Mouse (Mus musculus) spleen, embryonic (tissue): ENCODE results near the gene Ager.

Source experiments
- CTCF ChIA-PET: fragments of 350-600 bp; sonication (Branson Sonifier 250); formaldehyde crosslinking; loops from one replicate; lab custom pipeline; 2022; lab: Charles Lee

Ager gene

GRCm38 (mm10) chr17:34597566-34598095, at the start of gene Ager:
Gene Ager (plus strand): TSS chr17:34597862.
- CTCF ChIA-PET: interaction anchor here (0.7 kb wide), 2 partner anchors 389 to 823 kb away, joined by 4 to 8 read pairs; no protein-coding TSS in a partner anchor

GRCm38 (mm10) chr17:34549156-34549555, 48.5 kb upstream of the Ager start:
- CTCF ChIA-PET: interaction anchor here (0.6 kb wide), 1 partner anchor 709 kb away, joined by 4 read pairs; no protein-coding TSS in a partner anchor

- CTCF ChIA-PET: no interaction called here
These were observed 47.8 kb upstream of the Ager start for GRCm38 (mm10) chr17:34549843-34550242.

- CTCF ChIA-PET: no interaction called here
These were observed 42.2 kb upstream of the Ager start for GRCm38 (mm10) chr17:34555483-34555882.

GRCm38 (mm10) chr17:34556406-34556805, 41.3 kb upstream of the Ager start:
- CTCF ChIA-PET: interaction anchor here (0.8 kb wide), 1 partner anchor 8 kb away, joined by 4 read pairs; the partner anchor contains the start of gene Notch4

- CTCF ChIA-PET: no interaction called here
These were observed 40.3 kb upstream of the Ager start for GRCm38 (mm10) chr17:34557411-34557810.

- CTCF ChIA-PET: interaction anchor here (0.6 kb wide), 1 partner anchor 320 kb away, joined by 3 read pairs; no protein-coding TSS in a partner anchor
These were observed 38.5 kb upstream of the Ager start for GRCm38 (mm10) chr17:34559116-34559515.

- CTCF ChIA-PET: no interaction called here
These were observed 37.8 kb upstream of the Ager start for GRCm38 (mm10) chr17:34559895-34560294.

- CTCF ChIA-PET: interaction anchor here (0.6 kb wide), 2 partner anchors 71 to 319 kb away, joined by 3 to 8 read pairs; partner anchors contain the start of gene Zbtb12
These were observed 37.2 kb upstream of the Ager start for GRCm38 (mm10) chr17:34560438-34560837.

- CTCF ChIA-PET: interaction anchor here (0.6 kb wide), 1 partner anchor 318 kb away, joined by 8 read pairs; the partner anchor contains the start of gene Zbtb12
These were observed 36.5 kb upstream of the Ager start for GRCm38 (mm10) chr17:34561200-34561599.

GRCm38 (mm10) chr17:34562595-34562994, 35.1 kb upstream of the Ager start:
- CTCF ChIA-PET: interaction anchor here (0.6 kb wide), 1 partner anchor 528 kb away, joined by 4 read pairs; no protein-coding TSS in a partner anchor

- CTCF ChIA-PET: no interaction called here
These were observed 34.3 kb upstream of the Ager start for GRCm38 (mm10) chr17:34563354-34563753.

- CTCF ChIA-PET: interaction anchor here (1.1 kb wide), 1 partner anchor 8 kb away, joined by 4 read pairs; no protein-coding TSS in a partner anchor
These were observed 33.6 kb upstream of the Ager start, which contains the start of gene Notch4 for GRCm38 (mm10) chr17:34564003-34564421. Gene Notch4 (plus strand): TSS chr17:34564268.

GRCm38 (mm10) chr17:34564796-34565195, 32.9 kb upstream of the Ager start:
- CTCF ChIA-PET: interaction anchor here (1.1 kb wide), 1 partner anchor 9 kb away, joined by 4 read pairs; no protein-coding TSS in a partner anchor

GRCm38 (mm10) chr17:34567311-34567710, 30.4 kb upstream of the Ager start:
- CTCF ChIA-PET: no interaction called here

- CTCF ChIA-PET: no interaction called here
These were observed 29.2 kb upstream of the Ager start for GRCm38 (mm10) chr17:34568421-34568820.

- CTCF ChIA-PET: no interaction called here
These were observed 27.7 kb upstream of the Ager start for GRCm38 (mm10) chr17:34569919-34570318.

GRCm38 (mm10) chr17:34571875-34572274, 25.8 kb upstream of the Ager start:
- CTCF ChIA-PET: interaction anchor here (1.2 kb wide), 1 partner anchor 41 kb away, joined by 6 read pairs; no protein-coding TSS in a partner anchor

- CTCF ChIA-PET: interaction anchor here (1.2 kb wide), 1 partner anchor 41 kb away, joined by 6 read pairs; no protein-coding TSS in a partner anchor
These were observed 25.3 kb upstream of the Ager start for GRCm38 (mm10) chr17:34572361-34572760.

GRCm38 (mm10) chr17:34576577-34576976, 21.1 kb upstream of the Ager start:
- CTCF ChIA-PET: no interaction called here

- CTCF ChIA-PET: no interaction called here
These were observed 19.6 kb upstream of the Ager start for GRCm38 (mm10) chr17:34578070-34578469.

GRCm38 (mm10) chr17:34582528-34582927, 15.1 kb upstream of the Ager start:
- CTCF ChIA-PET: no interaction called here

GRCm38 (mm10) chr17:34583397-34583796, 14.3 kb upstream of the Ager start:
- CTCF ChIA-PET: no interaction called here
